Mouse (Mus musculus): ENCODE measurements at regions not wholly inside any gene's neighbourhood (a gene's known extent, or its start where the extent isn't known, plus 50 kb on each side); places are given as distances from the start of the nearest gene placed in this dataset.

DNA sequence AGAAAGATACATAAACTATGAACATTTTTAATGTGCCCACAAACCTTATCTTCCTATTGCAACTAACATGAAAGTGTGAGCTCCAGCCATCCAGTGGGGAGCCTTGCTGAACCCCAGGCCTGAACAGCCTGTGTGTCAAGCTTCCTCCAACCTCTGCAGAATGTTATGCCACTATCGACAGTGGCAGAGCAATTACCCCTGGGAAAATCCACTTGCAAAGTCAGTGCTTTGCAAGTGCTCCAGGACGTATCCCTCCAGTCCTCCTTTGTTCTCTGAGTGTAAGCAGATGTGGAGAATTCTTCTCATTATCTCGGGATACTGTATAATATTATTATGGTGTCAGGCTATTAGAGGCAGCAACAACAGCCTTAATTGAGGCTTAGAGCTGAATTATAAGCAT, 159.9 kb upstream of the Gdnf start:
- no peak for TF ChIP-seq CTCF (IDR thresholded peaks at IDR 0.05; ENCODE audit: low read depth, low read length)
- no peak for TF ChIP-seq POLR2A (IDR thresholded peaks at IDR 0.05; ENCODE audit: extremely low read depth, insufficient read depth, low read length)
